ENCODE assay signal across 9 mouse cellular contexts in genomic region chr19:41913774-41914591, GRCm38 (mm10). TPM values are rescaled to one million over a fixed set of nuclear protein-coding genes. Genes with fewer than 3 reads are reported as not detected.
DNase-seq lines count a peak whose midpoint lies in the region; ATAC-seq and TF ChIP-seq lines count a peak whose summit lies in the region.
"Had no signal": no experiment of that assay in that cellular context is flagged by ENCODE, and none has a peak within 500 bp of the region (broad histone marks: within the 10 kb centered on the region; RNA-seq: fewer than 3 reads in every experiment).

No protein-coding gene starts in this region.

- peaks cover 38% of the 10 kb centered on the region for H3K36me3 ChIP-seq in heart, embryonic 12.5 days
- H3K36me3 ChIP-seq in G1E (replicated peaks), result peaks cover 52% of the 10 kb centered on the region
- H3K36me3 ChIP-seq in hindbrain, embryonic 10.5 days, result peaks cover 48% of the 10 kb centered on the region
- H3K36me3 ChIP-seq in midbrain, embryonic 10.5 days, result peaks cover 48% of the 10 kb centered on the region

- peak overlapping the region; percentile 100 for H3K9ac ChIP-seq in heart, embryonic 12.5 days

- H3K4me3 ChIP-seq in heart, embryonic 12.5 days, result peak overlapping the region; percentile 100
- H3K4me3 ChIP-seq in G1E (ENCODE audit: low read depth, low read length), result peak overlapping the region; percentile 89
- H3K4me3 ChIP-seq in hindbrain, embryonic 10.5 days, result peak overlapping the region; percentile 97
- H3K4me3 ChIP-seq in midbrain, embryonic 10.5 days, result peak overlapping the region; percentile 84

- no peak for DNase-seq in heart, postnatal 36 days
- DNase-seq in G1E (ENCODE audit: low spot score), result no peak
- no peak for DNase-seq in hindbrain, embryonic 10.5 days (ENCODE audit: low spot score)
- DNase-seq in midbrain, embryonic 10.5 days (ENCODE audit: low spot score), result no peak
- no peak for DNase-seq in embryo, embryonic 11 days
- DNase-seq in testis, postnatal 10 days (ENCODE audit: low spot score), result no peak
- DNase-seq: kidney, adult 11 months had no signal

- H3K27ac ChIP-seq in heart, embryonic 12.5 days (ENCODE audit: poor library complexity, severe bottlenecking), result 0 out of 2 replicates have a peak overlapping the region, but pooled peaks have one; percentile 97
- peak overlapping the region; percentile 97 for H3K27ac ChIP-seq in hindbrain, embryonic 10.5 days
- H3K27ac ChIP-seq in midbrain, embryonic 10.5 days (replicated peaks), result peak overlapping the region; percentile 97

- ATAC-seq in heart, embryonic 12.5 days (ENCODE audit: insufficient number of reproducible peaks, low FRiP score), result no peak
- peak; percentile 32; the same call in 1 of the 2 replicates for ATAC-seq in G1E (ENCODE audit: extremely low read depth, insufficient number of reproducible peaks, low FRiP score, poor library complexity, severe bottlenecking)
- no peak for ATAC-seq in activated CD4-positive, CD25-positive, alpha-beta regulatory T cell, adult 4 months

- peak overlapping the region; percentile 77 for H3K4me2 ChIP-seq in heart, embryonic 12.5 days

- no peak for TF ChIP-seq CTCF in G1E (IDR thresholded peaks at IDR 0.05; ENCODE audit: low read depth, low read length)

- WGBS in heart, embryonic 12.5 days, result 35% methylated on average over 6 of the region's 6 CpGs
- 44% methylated on average over 6 of the region's 6 CpGs for WGBS in hindbrain, embryonic 10.5 days
- 43% methylated on average over 6 of the region's 6 CpGs for WGBS in midbrain, embryonic 10.5 days

- H3K9me3 ChIP-seq in heart, embryonic 12.5 days (replicated peaks), result no peaks in the 10 kb centered on the region
- no peaks in the 10 kb centered on the region for H3K9me3 ChIP-seq in G1E (replicated peaks)
- H3K9me3 ChIP-seq in hindbrain, embryonic 10.5 days, result no peaks in the 10 kb centered on the region
- no peaks in the 10 kb centered on the region for H3K9me3 ChIP-seq in midbrain, embryonic 10.5 days (replicated peaks)

- H3K27me3 ChIP-seq in heart, embryonic 12.5 days (replicated peaks), result no peaks in the 10 kb centered on the region
- H3K27me3 ChIP-seq in G1E (ENCODE audit: insufficient read depth, low read length), result no peaks in the 10 kb centered on the region
- H3K27me3 ChIP-seq in hindbrain, embryonic 10.5 days (ENCODE audit: insufficient read depth, poor library complexity, severe bottlenecking), result no peaks in the 10 kb centered on the region
- no peaks in the 10 kb centered on the region for H3K27me3 ChIP-seq in midbrain, embryonic 10.5 days (ENCODE audit: low read depth, poor library complexity, severe bottlenecking)

- intact Hi-C loops in heart, postnatal 36 days (cut with DNase I), result loop anchor here (2.0 to 5.0 kb wide), 3 partner anchors 19 to 113 kb away; partner anchors contain the start of genes Exosc1, Frat2 and Zdhhc16

- peaks cover 26% of the 10 kb centered on the region for H3K4me1 ChIP-seq in heart, embryonic 12.5 days (replicated peaks)
- H3K4me1 ChIP-seq in G1E (ENCODE audit: insufficient read depth, low read depth, low read length), result peaks cover 60% of the 10 kb centered on the region
- H3K4me1 ChIP-seq in hindbrain, embryonic 10.5 days (replicated peaks), result peaks cover 18% of the 10 kb centered on the region
- peaks cover 30% of the 10 kb centered on the region for H3K4me1 ChIP-seq in midbrain, embryonic 10.5 days

RNA-seq across cellular contexts. Expression of gene Pgam1, which starts 2.3 kb away (rescaled TPM):
- 906 and 931 TPM in 2 replicates for polyA plus RNA-seq in heart, embryonic 12.5 days (2016; fragmentation: Nextera tagmentation; extraction: Ambion mirVana)
- total RNA-seq in heart, postnatal 36 days (2021), result 10 to 100 TPM; 91.8 to 93.2 TPM
- total RNA-seq in G1E (2014; fragmentation: Nextera tagmentation) (910 and 922 TPM in 2 replicates), G1E (2017) (501 and 541 TPM in 2 replicates)
- 573 and 600 TPM in 2 replicates for polyA plus RNA-seq in G1E (2012)
- 900 and 1,138 TPM in 2 replicates for polyA plus RNA-seq in hindbrain, embryonic 10.5 days (2016; fragmentation: Nextera tagmentation; extraction: Ambion mirVana)
- 924 and 1,153 TPM in 2 replicates for polyA plus RNA-seq in midbrain, embryonic 10.5 days (2016; fragmentation: Nextera tagmentation; extraction: Ambion mirVana)
- polyA plus RNA-seq in activated CD4-positive, CD25-positive, alpha-beta regulatory T cell, adult 4 months (2017; shearing (Covaris generic)), result 10 to 100 TPM; 60.3 to 83.9 TPM

RNA-seq across cellular contexts. Expression of gene Rrp12, which starts 18.0 kb away (rescaled TPM):
- polyA plus RNA-seq in heart, embryonic 12.5 days (2016; fragmentation: Nextera tagmentation; extraction: Ambion mirVana), result 16.9 TPM in 2 replicates
- total RNA-seq in heart, postnatal 36 days (2021), result 10 to 100 TPM; 17.0 to 17.3 TPM
- 14.9 and 16.9 TPM in 2 replicates for total RNA-seq in G1E (2014; fragmentation: Nextera tagmentation)
- 13.5 and 16.5 TPM in 2 replicates for total RNA-seq in G1E (2017)
- polyA plus RNA-seq in G1E (2012), result 31.0 and 33.8 TPM in 2 replicates
- 27.3 and 34.1 TPM in 2 replicates for polyA plus RNA-seq in hindbrain, embryonic 10.5 days (2016; fragmentation: Nextera tagmentation; extraction: Ambion mirVana)
- polyA plus RNA-seq in midbrain, embryonic 10.5 days (2016; fragmentation: Nextera tagmentation; extraction: Ambion mirVana), result 34.0 and 35.4 TPM in 2 replicates
- polyA plus RNA-seq in activated CD4-positive, CD25-positive, alpha-beta regulatory T cell, adult 4 months (2017; shearing (Covaris generic)), result 1 to 10 TPM; 6.9 to 8.8 TPM

RNA-seq across cellular contexts. Expression of gene Exosc1, which starts 19.2 kb away (rescaled TPM):
- 49.2 and 52.2 TPM in 2 replicates for polyA plus RNA-seq in heart, embryonic 12.5 days (2016; fragmentation: Nextera tagmentation; extraction: Ambion mirVana)
- total RNA-seq in heart, postnatal 36 days (2021), result 10 to 100 TPM; 12.9 to 14.0 TPM
- 81.0 and 95.9 TPM in 2 replicates for total RNA-seq in G1E (2014; fragmentation: Nextera tagmentation)
- total RNA-seq in G1E (2017), result 50.2 and 52.2 TPM in 2 replicates
- polyA plus RNA-seq in G1E (2012), result 20.3 and 29.3 TPM in 2 replicates
- 75.5 and 92.1 TPM in 2 replicates for polyA plus RNA-seq in hindbrain, embryonic 10.5 days (2016; fragmentation: Nextera tagmentation; extraction: Ambion mirVana)
- 82.1 and 96.4 TPM in 2 replicates for polyA plus RNA-seq in midbrain, embryonic 10.5 days (2016; fragmentation: Nextera tagmentation; extraction: Ambion mirVana)
- polyA plus RNA-seq in activated CD4-positive, CD25-positive, alpha-beta regulatory T cell, adult 4 months (2017; shearing (Covaris generic)), result 100 to 1,000 TPM in 1 of 2 experiments, 10 to 100 TPM in 1; 75.9 to 103 TPM

RNA-seq across cellular contexts. Expression of gene Zdhhc16, which starts 19.3 kb away (rescaled TPM):
- polyA plus RNA-seq in heart, embryonic 12.5 days (2016; fragmentation: Nextera tagmentation; extraction: Ambion mirVana), result 55.2 and 58.1 TPM in 2 replicates
- total RNA-seq in heart, postnatal 36 days (2021), result 10 to 100 TPM; 16.2 to 17.4 TPM
- total RNA-seq in G1E (2014; fragmentation: Nextera tagmentation), result 36.7 and 45.4 TPM in 2 replicates
- 27.8 and 29.7 TPM in 2 replicates for total RNA-seq in G1E (2017)
- 25.6 and 34.0 TPM in 2 replicates for polyA plus RNA-seq in G1E (2012)
- 87.1 and 92.5 TPM in 2 replicates for polyA plus RNA-seq in hindbrain, embryonic 10.5 days (2016; fragmentation: Nextera tagmentation; extraction: Ambion mirVana)
- 88.4 and 91.6 TPM in 2 replicates for polyA plus RNA-seq in midbrain, embryonic 10.5 days (2016; fragmentation: Nextera tagmentation; extraction: Ambion mirVana)
- 10 to 100 TPM; 39.0 to 41.1 TPM for polyA plus RNA-seq in activated CD4-positive, CD25-positive, alpha-beta regulatory T cell, adult 4 months (2017; shearing (Covaris generic))
